Mouse (Mus musculus) thymus, postnatal 25 days (tissue): ENCODE results near the gene Ncf1.
A peak's percentile ranks its signal among the peaks of the same experiment; 100 is the strongest.

ENCODE experiments used
- DNase-seq: peaks from one replicate; pipeline ENCODE4 v3.0.0; 2022

Ncf1 gene

GRCm38 (mm10) chr5:134206721-134207120 lies 22.7 kb downstream of the Ncf1 start:
- DNase-seq, result no peak

- DNase-seq, result no peak
Measured at GRCm38 (mm10) chr5:134193664-134194063, 35.8 kb downstream of the Ncf1 start.

- DNase-seq, result peak; percentile 39
Measured at GRCm38 (mm10) chr5:134188571-134188970, 40.9 kb downstream of the Ncf1 start.

GRCm38 (mm10) chr5:134186961-134187731 lies 42.3 kb downstream of the Ncf1 start:
- peak; percentile 79 for DNase-seq

- DNase-seq, result no peak
Measured at GRCm38 (mm10) chr5:134186059-134186458, 43.4 kb downstream of the Ncf1 start.

GRCm38 (mm10) chr5:134183880-134184808 lies 45.3 kb downstream of the Ncf1 start, which contains the start of gene Gtf2ird2:
Gtf2ird2 (plus strand) TSS chr5:134184019.
- peak; percentile 100 for DNase-seq

GRCm38 (mm10) chr5:134183162-134183561 lies 46.3 kb downstream of the Ncf1 start:
- DNase-seq, result no peak

GRCm38 (mm10) chr5:134182735-134183134 lies 46.7 kb downstream of the Ncf1 start:
- DNase-seq, result no peak

GRCm38 (mm10) chr5:134182172-134182571 lies 47.3 kb downstream of the Ncf1 start:
- DNase-seq, result no peak

GRCm38 (mm10) chr5:134179871-134180270 lies 49.6 kb downstream of the Ncf1 start:
- peak; percentile 88 for DNase-seq

GRCm38 (mm10) chr5:134178536-134178935 lies 50.9 kb downstream of the Ncf1 start:
- no peak for DNase-seq

GRCm38 (mm10) chr5:134176169-134176881 lies 53.1 kb downstream of the Ncf1 start, which contains the start of gene Rcc1l:
Rcc1l (minus strand) TSS chr5:134176774.
- peak; percentile 81 for DNase-seq

- DNase-seq, result no peak
Measured at GRCm38 (mm10) chr5:134175696-134176095, 53.7 kb downstream of the Ncf1 start.

GRCm38 (mm10) chr5:134173206-134173605 lies 56.2 kb downstream of the Ncf1 start:
- DNase-seq, result peak; percentile 45

- DNase-seq, result no peak
Measured at GRCm38 (mm10) chr5:134170167-134170566, 59.3 kb downstream of the Ncf1 start.
